Mouse (Mus musculus): Measurements from ENCODE around the gene Cela3b.

GRCm38 (mm10) chr4:137371596-137372523 is 58.5 kb downstream of the Cela3b start:
- TF ChIP-seq GATA2 (IDR thresholded peaks at IDR 0.05; ENCODE audit: borderline replicate concordance, low read depth, low read length) (no peak), CTCF (IDR thresholded peaks at IDR 0.05; ENCODE audit: low read depth, low read length) (no peak), GATA1 (IDR thresholded peaks at IDR 0.05; ENCODE audit: borderline replicate concordance, low read length) (no peak), POLR2AphosphoS5 (IDR thresholded peaks at IDR 0.05; ENCODE audit: insufficient replicate concordance, low read depth, low read length) (no peak)

All from G1E (cell line).